15 mouse cellular contexts compared by ENCODE assay signal in genomic region chr17:34126826-34127420, GRCm38 (mm10). TPM values are rescaled to one million over a fixed set of nuclear protein-coding genes. Genes with fewer than 3 reads are reported as not detected.
DNase-seq lines count a peak whose midpoint lies in the region; ATAC-seq lines count a peak whose summit lies in the region.
"Had no signal": no experiment of that assay in that cellular context is flagged by ENCODE, and none has a peak within 500 bp of the region (broad histone marks: within the 10 kb centered on the region; RNA-seq: fewer than 3 reads in every experiment).

No protein-coding gene starts in this region.

- peaks cover 66% of the 10 kb centered on the region for H3K4me1 ChIP-seq in kidney, embryonic 15.5 days
- H3K4me1 ChIP-seq in intestine, embryonic 16.5 days (ENCODE audit: control insufficient read depth, insufficient read depth, low read length), result peaks cover 31% of the 10 kb centered on the region

- H3K9ac ChIP-seq in kidney, embryonic 15.5 days, result no peak overlapping the region
- H3K9ac ChIP-seq in intestine, embryonic 16.5 days (ENCODE audit: low read depth, low read length), result no peak overlapping the region
- H3K9ac ChIP-seq: forebrain, embryonic 12.5 days; neural tube, embryonic 12.5 days had no signal

- no peaks in the 10 kb centered on the region for H3K9me3 ChIP-seq in kidney, embryonic 15.5 days (replicated peaks)
- no peaks in the 10 kb centered on the region for H3K9me3 ChIP-seq in intestine, embryonic 16.5 days (ENCODE audit: control insufficient read depth, low read length)
- H3K9me3 ChIP-seq: forebrain, embryonic 12.5 days; neural tube, embryonic 12.5 days had no signal

- WGBS in kidney, embryonic 15.5 days, result 43% methylated on average over 9 of the region's 9 CpGs
- 43% methylated on average over 9 of the region's 9 CpGs for WGBS in intestine, embryonic 16.5 days

- 0 out of 2 replicates have a peak overlapping the region, but pooled peaks have one; percentile 32 for H3K27ac ChIP-seq in kidney, embryonic 15.5 days
- peak overlapping the region; percentile 87 for H3K27ac ChIP-seq in intestine, embryonic 16.5 days (ENCODE audit: low read length)
- H3K27ac ChIP-seq: forebrain, embryonic 12.5 days; hindbrain, postnatal 0 days; neural tube, embryonic 12.5 days had no signal

- no peaks in the 10 kb centered on the region for H3K27me3 ChIP-seq in kidney, embryonic 15.5 days
- no peaks in the 10 kb centered on the region for H3K27me3 ChIP-seq in intestine, embryonic 16.5 days (replicated peaks; ENCODE audit: control insufficient read depth, insufficient read depth, low read length)
- H3K27me3 ChIP-seq: neural tube, embryonic 12.5 days had no signal

- peak; percentile 9 for DNase-seq in cerebellum, adult 8-10 months
- no peak for DNase-seq in cerebellum, adult 18-20 months
- DNase-seq in kidney, postnatal 10 days, result no peak
- peak; percentile 12 for DNase-seq in CD4-positive helper T cell, adult 2 months (ENCODE audit: low read depth, low spot score)
- no peak for DNase-seq in urinary bladder, adult 18-20 months (ENCODE audit: low spot score in 2 of 2)
- no peak for DNase-seq in frontal cortex, adult 2 months (ENCODE audit: extremely low spot score in 1 of 2, low spot score in 1 of 2)
- DNase-seq: gastrocnemius, postnatal 36 days; retina, postnatal 1 day had no signal

- ATAC-seq in kidney, embryonic 15.5 days (replicated peaks; ENCODE audit: low FRiP score), result no peak
- peak; percentile 12 for ATAC-seq in intestine, embryonic 16.5 days
- ATAC-seq: hindbrain, postnatal 0 days had no signal

- no peaks in the 10 kb centered on the region for H3K36me3 ChIP-seq in kidney, embryonic 15.5 days
- H3K36me3 ChIP-seq in intestine, embryonic 16.5 days (ENCODE audit: control insufficient read depth, insufficient read depth, low read length), result no peaks in the 10 kb centered on the region
- H3K36me3 ChIP-seq: forebrain, embryonic 12.5 days; neural tube, embryonic 12.5 days had no signal

- no peak overlapping the region for H3K4me2 ChIP-seq in kidney, embryonic 15.5 days
- peak overlapping the region; percentile 4; the same call in 1 of the 2 replicates for H3K4me2 ChIP-seq in intestine, embryonic 16.5 days (ENCODE audit: low read depth, low read length)
- H3K4me2 ChIP-seq: forebrain, embryonic 12.5 days had no signal

- H3K4me3 ChIP-seq in kidney, embryonic 15.5 days (replicated peaks), result no peak overlapping the region
- no peak overlapping the region for H3K4me3 ChIP-seq in intestine, embryonic 16.5 days (ENCODE audit: low read length)
- H3K4me3 ChIP-seq: forebrain, embryonic 12.5 days; neural tube, embryonic 12.5 days had no signal

RNA-seq across cellular contexts. Expression of gene Brd2, which starts 4.5 kb away (rescaled TPM):
- polyA plus RNA-seq in kidney, embryonic 15.5 days (2015; fragmentation: Nextera tagmentation; extraction: Ambion mirVana), result 135 and 140 TPM in 2 replicates
- 72.3 and 73.0 TPM in 2 replicates for polyA plus RNA-seq in intestine, embryonic 16.5 days (2015; fragmentation: Nextera tagmentation; extraction: Ambion mirVana)
- polyA plus RNA-seq in frontal cortex, adult 2 months (2012; rRNA removed), result 167 and 194 TPM in 2 replicates

RNA-seq across cellular contexts. Expression of gene H2-DMa, which starts 7.6 kb away (rescaled TPM):
- 14.8 and 15.9 TPM in 2 replicates for polyA plus RNA-seq in kidney, embryonic 15.5 days (2015; fragmentation: Nextera tagmentation; extraction: Ambion mirVana)
- 13.4 and 15.3 TPM in 2 replicates for polyA plus RNA-seq in intestine, embryonic 16.5 days (2015; fragmentation: Nextera tagmentation; extraction: Ambion mirVana)
- 26.3 and 26.8 TPM in 2 replicates for polyA plus RNA-seq in frontal cortex, adult 2 months (2012; rRNA removed)

RNA-seq across cellular contexts. Expression of gene H2-DMb2, which starts 16.2 kb away (rescaled TPM):
- polyA plus RNA-seq in kidney, embryonic 15.5 days (2015; fragmentation: Nextera tagmentation; extraction: Ambion mirVana), result 22.6 and 25.3 TPM in 2 replicates
- 0.87 and 0.99 TPM in 2 replicates for polyA plus RNA-seq in intestine, embryonic 16.5 days (2015; fragmentation: Nextera tagmentation; extraction: Ambion mirVana)
- polyA plus RNA-seq in frontal cortex, adult 2 months (2012; rRNA removed), result 0.99 and 1.1 TPM in 2 replicates
- polyA plus RNA-seq: embryonic facial prominence, embryonic 11.5 days; forebrain, embryonic 12.5 days had no signal

RNA-seq across cellular contexts. Expression of gene H2-DMb1, which starts 25.9 kb away (rescaled TPM):
- polyA plus RNA-seq in kidney, embryonic 15.5 days (2015; fragmentation: Nextera tagmentation; extraction: Ambion mirVana), result 4.9 and 6.0 TPM in 2 replicates
- 3.0 and 3.6 TPM in 2 replicates for polyA plus RNA-seq in intestine, embryonic 16.5 days (2015; fragmentation: Nextera tagmentation; extraction: Ambion mirVana)
- 3.1 and 3.5 TPM in 2 replicates for polyA plus RNA-seq in frontal cortex, adult 2 months (2012; rRNA removed)

RNA-seq across cellular contexts. Expression of gene H2-Oa, which starts 34.8 kb away (rescaled TPM):
- polyA plus RNA-seq in kidney, embryonic 15.5 days (2015; fragmentation: Nextera tagmentation; extraction: Ambion mirVana), result 0.39 and 0.64 TPM in 2 replicates
- 0.62 and 0.95 TPM in 2 replicates for polyA plus RNA-seq in intestine, embryonic 16.5 days (2015; fragmentation: Nextera tagmentation; extraction: Ambion mirVana)
- 1.1 and 1.2 TPM in 2 replicates for polyA plus RNA-seq in frontal cortex, adult 2 months (2012; rRNA removed)
- polyA plus RNA-seq: heart, postnatal 0 days had no signal

Comparison
In these comparisons a context has a peak if more than half of its experiments do, and no peak if none do; other contexts are left out.
1. DNase-seq: peak in cerebellum, adult 8-10 months (single experiment) and CD4-positive helper T cell, adult 2 months (single experiment); none in cerebellum, adult 18-20 months (0 of 2), kidney, postnatal 10 days (single experiment), urinary bladder, adult 18-20 months (0 of 2) and frontal cortex, adult 2 months (0 of 2).
2. RNA of gene H2-DMb2, which starts 16.2 kb away (polyA plus RNA-seq): 22.6 to 25.3 TPM in kidney, embryonic 15.5 days; 0.99 to 1.1 TPM in frontal cortex, adult 2 months and 0.87 to 0.99 TPM in intestine, embryonic 16.5 days; every median in the first group is over 10 times any median in the second.